Mouse (Mus musculus) limb, embryonic 12.5 days (tissue): Measurements from ENCODE around the gene Flvcr1. TPM values are rescaled to one million over a fixed set of nuclear protein-coding genes. Genes with fewer than 3 reads are reported as not detected.

Experiments
- ATAC-seq: fragments of 200-750 bp; cut with Nextera tagmentation; 2 replicates; pipeline ENCODE4 v1.8.0; 2017; ENCODE audit warnings: low read depth, moderate TSS enrichment; ENCODE audit not compliant: insufficient number of reproducible peaks, insufficient read depth, low FRiP score, low TSS enrichment
- H3K27ac ChIP-seq: fragments of 300-500 bp; sonication (generic); 2 replicates; pipeline ENCODE4 v1.5.1; 2016; ENCODE audit warnings: mild to moderate bottlenecking, moderate library complexity
- H3K27me3 ChIP-seq: fragments of 300-500 bp; sonication (generic); 2 replicates; pipeline ENCODE4 v1.6.1; 2016; ENCODE audit warnings: mild to moderate bottlenecking, moderate library complexity
- H3K36me3 ChIP-seq: fragments of 300-500 bp; sonication (generic); 2 replicates; pipeline ENCODE4 v1.6.1; 2016; ENCODE audit warnings: mild to moderate bottlenecking, moderate library complexity
- H3K4me1 ChIP-seq: fragments of 300-500 bp; sonication (generic); replicated peaks from 2 replicates; pipeline ENCODE4 v1.6.1; 2016
- H3K4me2 ChIP-seq: fragments of 300-500 bp; sonication (generic); 2 replicates; pipeline ENCODE4 v1.6.1; 2016; ENCODE audit warnings: mild to moderate bottlenecking, moderate library complexity
- H3K4me3 ChIP-seq: fragments of 300-500 bp; sonication (generic); replicated peaks from 2 replicates; pipeline ENCODE4 v1.5.1; 2016; ENCODE audit warnings: mild to moderate bottlenecking
- H3K9ac ChIP-seq: fragments of 300-500 bp; sonication (generic); replicated peaks from 2 replicates; pipeline ENCODE4 v1.6.1; 2016; ENCODE audit warnings: mild to moderate bottlenecking, moderate library complexity
- H3K9me3 ChIP-seq: fragments of 300-500 bp; sonication (generic); 2 replicates; pipeline ENCODE4 v1.6.1; 2016; ENCODE audit warnings: mild to moderate bottlenecking, moderate library complexity
- WGBS: fragments of 180-500 bp; shearing (Covaris S2); methylation state at CpG from one replicate; pipeline ENCODE4 v1.1.7; 2016; 5-methylcytosine and 5-hydroxymethylcytosine counted together
- polyA plus RNA-seq: library from polyadenylated mRNA; unstranded; fragments of >200 nt; fragmentation: Nextera tagmentation; extraction: Ambion mirVana; gene quantifications from 2 replicates; pipeline ENCODE4 v1.2.1, GENCODE M21; 2016

Flvcr1 gene
- polyA plus RNA-seq, 1 experiment from 2014 or later: 8.4 TPM

DNA sequence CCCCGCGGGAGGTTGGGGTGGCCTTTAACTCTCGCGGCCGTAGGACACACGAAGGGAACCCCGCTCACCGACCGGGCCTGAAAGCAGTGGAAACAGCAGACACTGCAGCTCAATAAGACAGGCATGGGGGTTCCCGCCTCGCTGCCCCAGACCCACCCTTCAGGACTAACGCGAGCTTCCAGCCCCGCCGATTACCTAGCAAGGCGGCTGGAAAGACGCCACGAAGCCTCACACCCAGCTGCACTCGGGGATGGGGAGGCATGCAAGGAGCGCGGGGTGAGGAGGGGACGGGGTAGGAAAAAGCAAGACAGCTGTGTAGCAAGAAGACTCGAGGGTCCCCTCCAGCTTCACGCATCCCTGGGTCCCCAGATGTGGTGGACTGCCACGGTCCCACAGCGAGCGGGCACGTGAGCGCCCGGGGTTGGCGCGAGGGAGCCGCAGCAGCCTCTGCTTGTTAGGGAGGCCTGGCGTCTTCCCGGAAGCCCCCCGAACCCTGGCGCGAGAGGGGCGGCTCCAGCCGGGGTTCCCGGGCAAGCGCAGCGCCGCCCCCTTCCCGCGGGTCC, 47.4 kb downstream of the Flvcr1 start:
- H3K9ac ChIP-seq: peak overlapping the region; percentile 94
- H3K27me3 ChIP-seq: no peaks in the 10 kb centered on the region
- peak overlapping the region; percentile 97 for H3K27ac ChIP-seq
- peaks cover 28% of the 10 kb centered on the region for H3K4me1 ChIP-seq
- H3K9me3 ChIP-seq: no peaks in the 10 kb centered on the region
- H3K4me2 ChIP-seq: peak overlapping the region; percentile 93
- WGBS: under 1% methylated on average over 46 of the region's 46 CpGs
- ATAC-seq: peak; percentile 78
- peak overlapping the region; percentile 79 for H3K4me3 ChIP-seq
- peaks cover 29% of the 10 kb centered on the region for H3K36me3 ChIP-seq

DNA sequence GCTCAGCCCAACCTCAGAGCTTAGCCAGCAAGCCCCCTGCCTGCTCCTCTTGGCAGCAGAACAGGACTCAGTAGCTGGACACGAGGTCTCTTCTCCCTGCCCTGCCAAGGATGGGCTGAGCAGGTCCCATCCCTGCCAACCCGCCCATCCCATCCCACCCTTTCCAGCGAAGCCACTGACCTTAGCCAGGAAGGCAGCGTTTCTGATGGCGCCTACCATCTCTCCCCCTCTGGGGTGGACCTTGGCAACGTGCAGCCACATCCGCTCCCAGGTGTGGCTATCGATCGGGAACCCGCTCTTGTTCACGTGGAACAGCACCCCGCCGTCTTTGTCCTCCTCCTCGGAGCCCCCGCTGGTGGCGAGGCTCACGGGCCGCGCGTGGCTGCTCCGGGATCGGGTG, 48.0 kb downstream of the Flvcr1 start:
- peak overlapping the region; percentile 97 for H3K27ac ChIP-seq
- WGBS: under 1% methylated on average over 22 of the region's 22 CpGs
- H3K27me3 ChIP-seq: no peaks in the 10 kb centered on the region

DNA sequence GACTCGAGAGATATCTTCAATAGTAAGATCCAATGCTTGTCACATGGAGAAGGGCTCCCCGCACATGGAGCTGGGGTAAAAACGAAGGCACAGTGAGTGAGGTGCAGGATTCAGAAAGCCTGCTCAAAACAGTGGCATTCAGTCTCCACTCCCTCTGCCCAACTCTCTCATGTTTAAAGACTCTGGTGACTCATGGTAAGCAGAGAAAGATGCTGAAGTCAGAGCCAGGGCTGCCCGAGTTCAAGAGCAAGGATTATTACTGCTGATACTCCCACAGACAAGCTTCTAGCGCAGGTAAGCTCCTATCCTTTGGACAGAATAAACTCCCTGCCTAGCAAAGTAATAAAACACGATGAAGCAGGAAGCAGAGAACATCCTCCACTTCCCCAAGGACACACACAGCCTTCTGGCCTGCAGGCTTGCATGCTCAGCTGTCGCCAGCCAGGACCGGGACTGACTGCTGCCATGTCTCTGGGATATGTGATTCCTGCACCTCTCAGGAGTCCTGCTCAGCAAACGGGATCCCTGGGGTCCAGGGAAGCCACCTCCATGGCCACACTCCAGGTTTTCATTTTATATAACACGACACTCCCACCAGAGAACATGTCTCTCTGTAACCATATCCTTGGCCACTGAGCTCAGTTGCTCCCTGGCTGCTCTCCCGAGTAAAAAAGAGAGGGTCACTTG, 48.9 kb downstream of the Flvcr1 start:
- peaks cover 35% of the 10 kb centered on the region for H3K4me1 ChIP-seq
- peaks cover 44% of the 10 kb centered on the region for H3K36me3 ChIP-seq
- WGBS: 42% methylated on average over 11 of the region's 11 CpGs

More for the DNA sequence above, 48.0 kb downstream of the Flvcr1 start:
- peak overlapping the region; percentile 93 for H3K4me2 ChIP-seq
- peaks cover 35% of the 10 kb centered on the region for H3K36me3 ChIP-seq
- H3K4me1 ChIP-seq: peaks cover 30% of the 10 kb centered on the region
- no peak for ATAC-seq
- H3K4me3 ChIP-seq: peak overlapping the region; percentile 79
- no peaks in the 10 kb centered on the region for H3K9me3 ChIP-seq
- peak overlapping the region; percentile 94 for H3K9ac ChIP-seq

DNA sequence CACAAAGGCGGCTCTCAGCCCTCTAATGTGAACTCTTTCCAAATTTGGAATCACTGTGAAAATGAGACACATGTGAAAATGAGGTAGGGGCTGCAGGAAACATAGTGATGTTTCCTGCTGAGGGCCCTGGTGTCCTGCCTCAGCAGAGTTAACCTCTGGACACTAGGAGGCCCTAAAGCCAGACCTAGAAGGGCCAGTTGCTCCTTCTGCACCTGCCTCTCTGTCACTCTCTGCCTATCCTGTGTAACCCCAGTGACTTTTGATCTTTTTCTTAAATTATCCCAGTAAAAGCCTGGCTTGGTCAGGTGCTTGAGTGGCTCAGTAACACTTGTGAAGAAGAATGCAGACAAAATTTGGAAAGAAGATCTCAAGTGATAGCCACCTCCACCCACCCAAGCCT, 51.1 kb downstream of the Flvcr1 start:
- H3K9me3 ChIP-seq: no peaks in the 10 kb centered on the region
- peaks cover 66% of the 10 kb centered on the region for H3K36me3 ChIP-seq
- no peak overlapping the region for H3K4me3 ChIP-seq
- WGBS: 75% methylated on average over 1 of the region's 1 CpGs
- ATAC-seq: no peak
- peaks cover 27% of the 10 kb centered on the region for H3K4me1 ChIP-seq
- H3K27ac ChIP-seq: no peak overlapping the region
- no peak overlapping the region for H3K4me2 ChIP-seq
- H3K27me3 ChIP-seq: no peaks in the 10 kb centered on the region
- no peak overlapping the region for H3K9ac ChIP-seq

More for the DNA sequence above, 48.9 kb downstream of the Flvcr1 start:
- Histone ChIP-seq H3K27ac (0 out of 2 replicates have a peak overlapping the region, but pooled peaks have one; percentile 7), H3K9me3 (no peaks in the 10 kb centered on the region), H3K9ac (peak overlapping the region; percentile 94), H3K27me3 (no peaks in the 10 kb centered on the region), H3K4me2 (peak overlapping the region; percentile 93), H3K4me3 (peak overlapping the region; percentile 79)
- no peak for ATAC-seq

DNA sequence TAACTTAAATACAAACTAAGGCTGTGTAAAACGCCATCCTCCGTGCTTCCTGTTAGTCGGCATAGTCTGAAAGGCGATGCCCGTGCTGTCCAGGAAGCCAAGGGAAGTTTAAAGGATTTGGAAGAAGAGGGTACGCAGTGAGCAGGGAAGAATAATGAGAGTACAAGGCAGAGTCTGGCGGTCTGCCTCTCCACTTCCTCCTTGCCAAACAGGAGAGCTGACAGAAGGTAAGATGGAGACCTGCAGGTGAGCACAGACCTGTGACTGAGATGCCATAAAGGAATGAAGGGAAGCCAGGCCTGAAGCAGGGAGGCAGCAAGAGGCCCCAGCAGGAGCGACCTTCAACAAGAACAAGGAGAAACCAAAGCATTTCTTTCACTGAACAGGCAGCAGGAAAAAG, 51.8 kb downstream of the Flvcr1 start:
- Histone ChIP-seq H3K27ac (no peak overlapping the region), H3K27me3 (no peaks in the 10 kb centered on the region), H3K4me2 (no peak overlapping the region), H3K36me3 (peaks cover 73% of the 10 kb centered on the region), H3K4me3 (no peak overlapping the region), H3K9ac (no peak overlapping the region), H3K9me3 (no peaks in the 10 kb centered on the region), H3K4me1 (peaks cover 27% of the 10 kb centered on the region)
- WGBS: 88% methylated on average over 8 of the region's 8 CpGs
- no peak for ATAC-seq

DNA sequence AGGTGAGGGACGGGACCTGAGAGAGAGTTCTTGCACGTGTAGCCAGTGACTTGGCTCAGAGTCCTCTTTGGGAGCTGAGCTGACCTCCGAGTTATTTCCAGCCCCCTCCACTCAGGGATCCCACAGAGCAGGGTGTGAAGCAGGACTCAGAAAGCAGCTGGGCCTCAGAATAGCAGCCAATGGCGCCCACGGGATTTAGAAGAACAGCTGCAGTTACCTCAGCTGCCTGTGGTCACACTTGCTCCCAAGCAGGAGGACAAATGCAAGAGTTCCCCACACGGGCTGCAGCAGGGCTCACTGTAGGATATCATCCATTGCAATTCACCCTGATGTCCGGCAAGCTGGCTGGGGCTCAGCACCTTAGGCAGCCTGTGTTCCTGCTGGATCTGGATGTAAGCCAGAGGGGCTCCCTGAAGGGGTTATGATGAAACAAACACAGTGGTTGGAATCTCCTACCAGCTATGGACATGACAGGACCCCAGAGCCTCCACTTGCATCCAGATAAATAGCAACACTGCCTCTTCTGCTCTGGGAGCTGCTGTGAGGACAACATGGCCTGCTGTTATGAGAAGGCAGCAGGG, 53.3 kb downstream of the Flvcr1 start:
- Histone ChIP-seq H3K9me3 (no peaks in the 10 kb centered on the region), H3K36me3 (peaks cover 88% of the 10 kb centered on the region)

DNA sequence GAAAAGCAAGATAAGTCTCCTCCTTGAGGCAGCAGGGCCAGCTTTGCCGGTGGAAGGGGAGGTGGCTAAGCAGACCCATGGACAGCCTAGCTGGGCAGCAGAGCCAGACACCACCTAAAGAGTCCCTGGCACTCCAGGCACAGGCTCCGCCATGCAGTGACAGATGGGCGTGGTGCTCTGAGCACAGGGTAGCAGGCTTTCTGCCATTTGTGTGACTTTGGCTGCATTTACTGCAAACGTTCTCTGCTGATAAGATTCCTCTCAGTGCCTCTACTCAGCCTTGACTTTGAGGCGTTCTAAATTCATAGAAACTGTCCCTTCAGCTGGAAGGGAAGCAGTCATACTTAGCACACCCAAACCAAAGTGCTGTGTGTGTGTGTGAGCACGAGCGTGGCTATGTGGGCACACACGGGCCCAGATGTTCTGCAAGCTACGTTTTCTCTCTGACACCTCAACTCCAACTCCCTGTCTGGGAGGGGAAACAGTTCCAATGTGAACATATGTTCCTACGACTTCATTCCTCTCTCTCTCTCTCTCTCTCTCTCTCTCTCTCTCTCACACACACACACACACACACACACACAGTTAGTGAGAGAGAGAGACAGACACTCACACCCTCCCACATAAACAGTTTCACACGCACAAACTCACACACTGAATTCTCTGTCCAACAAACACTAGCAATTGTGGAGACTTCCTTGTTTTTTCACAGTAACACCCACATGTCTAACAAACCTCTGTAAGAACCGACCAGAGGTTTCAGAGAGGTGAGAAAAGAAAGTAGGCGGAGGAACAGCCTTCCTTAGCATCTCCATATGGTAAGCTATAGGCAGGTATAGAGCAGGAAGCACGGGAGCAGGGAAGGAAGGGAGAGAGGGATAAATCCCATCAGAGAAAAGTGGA, 54.0 kb downstream of the Flvcr1 start:
- ATAC-seq: no peak
- peaks cover 95% of the 10 kb centered on the region for H3K36me3 ChIP-seq
- WGBS: 78% methylated on average over 14 of the region's 14 CpGs

More for the DNA sequence above, 53.3 kb downstream of the Flvcr1 start:
- Histone ChIP-seq H3K27me3 (no peaks in the 10 kb centered on the region), H3K27ac (peak overlapping the region; percentile 50; the same call in 1 of the 2 replicates), H3K4me1 (peaks cover 26% of the 10 kb centered on the region), H3K4me2 (no peak overlapping the region), H3K9ac (no peak overlapping the region; the same call in 1 of the 2 replicates), H3K4me3 (no peak overlapping the region)
- 59% methylated on average over 7 of the region's 7 CpGs for WGBS
- ATAC-seq: peak; percentile 29; the same call in 1 of the 2 replicates

DNA sequence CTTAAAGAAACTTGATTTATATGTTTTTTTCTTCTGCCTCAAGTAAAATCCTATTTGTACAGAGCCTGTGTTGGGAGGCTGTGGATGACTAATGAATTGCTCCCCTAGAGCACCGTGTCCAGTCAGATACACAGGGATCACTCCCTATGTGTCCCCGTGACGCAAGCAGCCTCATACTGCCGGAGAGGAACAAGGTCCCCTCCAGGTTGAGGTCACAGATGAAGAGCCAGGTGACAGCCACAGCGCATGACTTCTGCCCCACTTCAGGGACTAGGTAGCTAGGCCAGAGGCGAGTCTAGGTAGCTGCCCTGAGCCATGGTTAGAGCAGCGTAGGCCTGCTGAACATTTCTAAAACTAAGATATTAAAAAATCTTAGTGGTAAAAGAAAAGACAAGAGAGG, 57.9 kb downstream of the Flvcr1 start:
- Histone ChIP-seq H3K4me2 (no peak overlapping the region), H3K9ac (no peak overlapping the region), H3K4me1 (peaks cover 5% of the 10 kb centered on the region; the same call in 1 of the 2 replicates), H3K9me3 (no peaks in the 10 kb centered on the region), H3K4me3 (no peak overlapping the region), H3K27ac (no peak overlapping the region), H3K36me3 (peaks cover 99% of the 10 kb centered on the region), H3K27me3 (no peaks in the 10 kb centered on the region)
- ATAC-seq: no peak
- 95% methylated on average over 7 of the region's 7 CpGs for WGBS

More for the DNA sequence above, 54.0 kb downstream of the Flvcr1 start:
- H3K27ac ChIP-seq: 0 out of 2 replicates have a peak overlapping the region, but pooled peaks have one; percentile 7
- H3K27me3 ChIP-seq: no peaks in the 10 kb centered on the region
- H3K9me3 ChIP-seq: no peaks in the 10 kb centered on the region
- H3K4me3 ChIP-seq: no peak overlapping the region
- H3K4me2 ChIP-seq: no peak overlapping the region
- H3K9ac ChIP-seq: no peak overlapping the region; the same call in 1 of the 2 replicates
- H3K4me1 ChIP-seq: peaks cover 19% of the 10 kb centered on the region

DNA sequence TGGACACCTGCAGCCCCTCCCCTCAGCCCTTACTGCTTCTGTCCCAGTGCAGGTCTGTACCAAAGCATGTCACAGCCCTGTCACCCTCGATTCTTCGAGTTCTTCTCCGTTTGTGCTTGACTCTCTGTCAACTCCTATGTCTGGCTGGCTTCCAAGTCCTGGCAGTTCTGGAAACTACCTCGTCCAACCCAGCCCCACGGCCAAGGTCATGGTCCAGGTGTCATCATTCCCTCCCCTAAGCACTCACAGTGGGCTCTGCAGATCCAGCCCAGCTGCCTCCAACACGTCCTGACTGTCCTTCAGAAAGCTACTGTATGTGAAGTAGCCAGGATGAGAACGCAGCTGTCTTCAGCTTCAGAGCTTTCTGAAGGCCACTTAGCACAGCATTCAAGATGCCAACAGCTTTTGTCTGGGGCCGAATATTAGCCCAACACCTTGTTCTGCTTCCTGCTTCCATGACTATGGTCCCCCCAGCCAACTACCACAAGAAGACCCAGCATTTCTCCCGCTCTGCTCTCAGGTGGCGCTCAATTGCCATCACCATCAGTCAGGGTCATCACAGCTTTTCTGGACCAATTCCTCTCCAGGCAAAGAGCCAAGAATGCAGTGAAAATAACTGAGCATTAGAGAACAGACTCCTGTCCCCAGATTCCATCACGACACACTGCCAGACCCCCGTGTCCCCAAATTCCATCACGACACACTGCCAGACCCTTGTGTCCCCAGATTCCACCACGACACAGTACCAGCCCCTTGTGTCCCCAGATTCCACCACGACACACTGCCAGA, 60.8 kb downstream of the Flvcr1 start:
- no peaks in the 10 kb centered on the region for H3K9me3 ChIP-seq

DNA sequence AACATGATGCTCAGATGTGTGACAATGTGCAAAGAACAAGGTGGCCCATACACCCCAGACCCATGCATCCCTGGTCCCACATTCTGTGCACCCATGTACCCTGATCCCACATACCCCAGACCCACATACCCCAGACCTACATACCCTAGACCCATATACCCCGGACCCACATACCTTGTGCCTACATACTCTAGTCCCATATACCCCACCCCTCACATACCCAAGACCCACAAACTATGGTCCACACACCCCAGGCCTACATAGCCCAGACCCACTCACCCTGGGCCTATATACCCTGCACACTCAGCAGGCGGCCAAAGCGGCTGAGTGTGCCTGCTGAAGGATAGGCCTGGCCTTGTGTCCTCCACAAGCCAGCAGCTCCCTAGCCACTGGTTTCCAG, 63.2 kb downstream of the Flvcr1 start:
- ATAC-seq: no peak
- 94% methylated on average over 3 of the region's 3 CpGs for WGBS
- Histone ChIP-seq H3K4me3 (no peak overlapping the region), H3K4me1 (no peaks in the 10 kb centered on the region), H3K9me3 (no peaks in the 10 kb centered on the region), H3K36me3 (peaks cover 99% of the 10 kb centered on the region), H3K9ac (no peak overlapping the region), H3K27me3 (no peaks in the 10 kb centered on the region), H3K4me2 (no peak overlapping the region), H3K27ac (no peak overlapping the region)

More for the DNA sequence above, 60.8 kb downstream of the Flvcr1 start:
- Histone ChIP-seq H3K4me3 (no peak overlapping the region), H3K27ac (no peak overlapping the region), H3K36me3 (peaks cover 99% of the 10 kb centered on the region), H3K4me2 (no peak overlapping the region), H3K27me3 (no peaks in the 10 kb centered on the region), H3K9ac (no peak overlapping the region), H3K4me1 (no peaks in the 10 kb centered on the region)
- 89% methylated on average over 15 of the region's 15 CpGs for WGBS
- no peak for ATAC-seq
